Mouse (Mus musculus) heart, adult 2 months (tissue): ENCODE measurements at regions not wholly inside any gene's neighbourhood (a gene's known extent, or its start where the extent isn't known, plus 50 kb on each side); places are given as distances from the start of the nearest gene placed in this dataset.
A peak's percentile ranks its signal among the peaks of the same experiment; 100 is the strongest.

Experiments used
- DNase-seq, 2 experiments: peaks; one replicate each; pipeline ENCODE4 v3.0.0; 2021
- H3K27ac ChIP-seq: fragments of 200-600 bp; 2 replicates; pipeline ENCODE4 v1.8.1; 2022
- H3K27me3 ChIP-seq: fragments of 200-500 bp; 2 replicates; pipeline ENCODE4 v1.6.1; 2012; ENCODE audit warnings: mild to moderate bottlenecking, low read length, inconsistent platforms, mixed read lengths; ENCODE audit not compliant: control insufficient read depth, insufficient read depth
- H3K36me3 ChIP-seq: fragments of 200-500 bp; 2 replicates; pipeline ENCODE4 v1.6.1; 2012; ENCODE audit warnings: low read length, inconsistent platforms; ENCODE audit not compliant: control insufficient read depth, insufficient read depth
- H3K4me1 ChIP-seq: fragments of 200-500 bp; 2 replicates; pipeline ENCODE4 v1.6.1; 2011; ENCODE audit warnings: low read length; ENCODE audit not compliant: control insufficient read depth, insufficient read depth
- H3K4me3 ChIP-seq: fragments of 200-600 bp; 2 replicates; pipeline ENCODE4 v1.8.1; 2022
- H3K79me2 ChIP-seq: fragments of 200-500 bp; replicated peaks from 2 replicates; pipeline ENCODE4 v1.6.1; 2012; ENCODE audit warnings: mild to moderate bottlenecking, inconsistent platforms, low read length, moderate library complexity, mixed read lengths; ENCODE audit not compliant: control insufficient read depth, insufficient read depth
- H3K9ac ChIP-seq: fragments of 200-500 bp; 2 replicates; pipeline ENCODE4 v1.6.1; 2012; ENCODE audit warnings: low read depth, mild to moderate bottlenecking, control low read depth, inconsistent platforms, low read length, mixed read lengths
- CTCF ChIP-seq: fragments of 200-600 bp; IDR thresholded peaks from 2 replicates; pipeline ENCODE4 v1.8.1; 2022; ENCODE audit warnings: antibody characterized with exemption, mild to moderate bottlenecking, moderate library complexity
- EP300 ChIP-seq: fragments of 200-500 bp; IDR thresholded peaks from 2 replicates; pipeline ENCODE4 v1.6.1; 2011; ENCODE audit warnings: low read depth, low read length, control low read depth; ENCODE audit not compliant: insufficient read depth
- POLR2A ChIP-seq: fragments of 200-500 bp; IDR thresholded peaks from 2 replicates; pipeline ENCODE4 v1.6.1; 2011; ENCODE audit warnings: mild to moderate bottlenecking, low read depth, low read length, control low read depth; ENCODE audit not compliant: insufficient read depth
- WGBS: fragments of 180-500 bp; shearing (Covaris S2); methylation state at CpG from one replicate; pipeline ENCODE4 v1.1.7; 2018; 5-methylcytosine and 5-hydroxymethylcytosine counted together
- intact Hi-C: fragments of 180-260 bp; cut with DNase I; formaldehyde crosslinking; loops from one replicate; pipeline ENCODE4 v1.15.1; 2025

DNA sequence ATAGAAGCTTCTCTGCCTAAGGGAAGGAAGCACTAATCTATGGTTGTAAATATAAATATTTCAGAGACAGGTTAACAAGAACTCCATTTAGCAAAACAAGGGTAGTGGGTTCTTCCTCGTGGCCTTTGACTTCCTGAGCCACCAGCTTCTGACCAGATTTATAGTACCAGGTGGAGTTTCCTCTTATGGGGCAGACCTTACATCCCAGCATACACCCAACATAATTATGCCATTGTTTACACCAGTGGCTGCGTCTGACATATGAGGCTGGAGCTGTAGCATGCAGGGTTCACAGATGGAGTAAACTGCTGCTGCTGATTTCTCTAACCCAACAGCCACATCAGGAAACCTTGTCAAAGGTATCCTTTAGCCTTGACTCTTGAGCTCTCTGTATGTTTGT, 75.5 kb downstream of the Trib2 start:
- Histone ChIP-seq H3K79me2 (no peaks in the 10 kb centered on the region), H3K27me3 (no peaks in the 10 kb centered on the region), H3K4me3 (no peak overlapping the region), H3K27ac (no peak overlapping the region), H3K9ac (no peak overlapping the region), H3K36me3 (no peaks in the 10 kb centered on the region; the same call in 1 of the 2 replicates), H3K4me1 (peaks cover 5% of the 10 kb centered on the region)
- intact Hi-C loops, result loop anchor here (5.0 kb wide), 1 partner anchor 36 kb away; no protein-coding TSS in a partner anchor
- DNase-seq, result no peak
- 61% methylated on average over 2 of the region's 2 CpGs for WGBS
- no peak for TF ChIP-seq EP300
- TF ChIP-seq CTCF, result no peak
- TF ChIP-seq POLR2A, result no peak

DNA sequence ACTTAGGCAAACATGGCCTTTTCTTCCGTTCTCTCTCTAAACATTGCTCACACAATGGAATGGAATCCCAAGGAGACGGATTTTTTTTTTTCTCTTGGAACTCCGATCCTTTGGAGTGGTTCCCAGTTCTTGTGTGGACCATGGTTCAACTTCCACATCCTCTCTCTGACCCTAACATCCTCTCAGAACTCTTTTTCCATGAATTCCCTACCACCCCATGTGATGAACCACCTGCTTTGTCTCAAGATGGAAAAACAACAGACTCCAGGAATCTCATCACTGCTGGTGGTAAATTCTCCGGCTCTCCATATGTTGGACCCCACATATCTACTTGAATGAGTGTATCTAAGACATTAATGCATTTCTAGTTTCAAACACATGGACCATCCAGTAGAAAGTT, 77.7 kb downstream of the Trib2 start:
- TF ChIP-seq POLR2A (no peak), EP300 (0 out of 2 replicates have a peak, but pooled peaks have one; percentile 22)
- peak in 1 of 2 experiments; percentile 23 for DNase-seq
- no peaks in the 10 kb centered on the region for H3K27me3 ChIP-seq
- no peak overlapping the region for H3K9ac ChIP-seq
- no peaks in the 10 kb centered on the region; the same call in none of the 2 replicates for H3K4me1 ChIP-seq
- H3K79me2 ChIP-seq, result no peaks in the 10 kb centered on the region
- WGBS, result 38% methylated on average over 4 of the region's 4 CpGs
- no peak overlapping the region for H3K4me3 ChIP-seq
- intact Hi-C loops, result loop anchor here (2.0 kb wide), 1 partner anchor 62 kb away; no protein-coding TSS in a partner anchor
- peak overlapping the region; percentile 77 for H3K27ac ChIP-seq
- H3K36me3 ChIP-seq, result no peaks in the 10 kb centered on the region; the same call in 1 of the 2 replicates

GRCm38 (mm10) chr12:15731261-15731660, 85.5 kb downstream of the Trib2 start:
- Histone ChIP-seq H3K79me2 (no peaks in the 10 kb centered on the region), H3K27me3 (no peaks in the 10 kb centered on the region), H3K27ac (peak overlapping the region; percentile 47), H3K4me3 (no peak overlapping the region), H3K4me1 (peaks cover 4% of the 10 kb centered on the region), H3K9ac (no peak overlapping the region), H3K36me3 (peaks cover 11% of the 10 kb centered on the region)
- peak in 1 of 2 experiments; percentile 36 for DNase-seq
- intact Hi-C loops, result no loop called here
- TF ChIP-seq EP300, result no peak
- TF ChIP-seq POLR2A, result no peak
- 30% methylated on average over 3 of the region's 3 CpGs for WGBS

DNA sequence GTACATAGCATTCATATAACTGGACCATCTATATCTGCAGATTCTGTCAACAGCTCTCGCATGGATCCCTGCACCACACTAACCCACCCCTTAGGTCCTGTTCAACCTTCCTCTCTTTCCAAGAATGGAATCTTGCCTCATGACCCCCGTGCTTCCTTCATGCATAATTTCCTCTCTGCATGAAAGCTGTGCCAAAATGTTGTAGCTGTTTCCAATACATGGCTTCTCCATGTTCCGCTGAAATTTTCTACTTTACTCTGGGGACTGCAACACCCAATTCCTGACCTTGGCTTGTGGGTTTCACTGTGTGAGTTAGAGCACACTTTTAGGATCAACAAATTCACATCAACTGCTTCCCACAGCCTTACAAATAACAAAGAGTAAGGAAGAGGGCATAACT, 87.0 kb downstream of the Trib2 start:
- Histone ChIP-seq H3K27me3 (no peaks in the 10 kb centered on the region), H3K9ac (no peak overlapping the region), H3K36me3 (peaks cover 11% of the 10 kb centered on the region), H3K4me1 (peaks cover 4% of the 10 kb centered on the region), H3K4me3 (no peak overlapping the region), H3K79me2 (no peaks in the 10 kb centered on the region), H3K27ac (peak overlapping the region; percentile 42)
- WGBS, result 39% methylated on average over 3 of the region's 3 CpGs
- DNase-seq, result peak in 1 of 2 experiments; percentile 37
- intact Hi-C loops, result no loop called here
- no peak for TF ChIP-seq CTCF
- no peak for TF ChIP-seq POLR2A
- no peak for TF ChIP-seq EP300

DNA sequence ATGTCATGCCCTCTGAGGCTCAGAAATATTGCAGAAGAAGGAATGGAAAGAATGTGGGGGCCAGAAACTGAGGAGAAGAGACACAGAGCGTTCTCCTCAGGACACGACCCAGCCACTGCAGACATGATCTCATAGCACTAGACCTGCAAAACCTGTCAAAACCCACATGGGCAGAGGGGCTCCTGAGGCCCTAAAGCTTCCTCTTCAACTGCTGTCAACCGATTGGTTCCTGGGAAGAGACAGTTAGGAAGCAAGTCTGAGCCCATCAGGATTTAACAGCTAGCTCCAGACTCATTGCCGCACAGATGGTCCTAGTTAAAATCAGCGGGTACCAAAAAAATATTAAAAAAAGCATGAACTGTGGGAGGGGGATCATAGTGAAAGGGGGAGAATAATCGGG, 93.2 kb downstream of the Trib2 start:
- no peak for DNase-seq
- no peaks in the 10 kb centered on the region for H3K27me3 ChIP-seq
- WGBS, result 87% methylated on average over 6 of the region's 6 CpGs
- no peak overlapping the region for H3K27ac ChIP-seq
- H3K79me2 ChIP-seq, result no peaks in the 10 kb centered on the region
- H3K9ac ChIP-seq, result no peak overlapping the region
- H3K4me1 ChIP-seq, result peaks cover 4% of the 10 kb centered on the region
- H3K36me3 ChIP-seq, result peaks cover 5% of the 10 kb centered on the region
- no peak for TF ChIP-seq CTCF
- no peak for TF ChIP-seq POLR2A
- TF ChIP-seq EP300, result no peak
- H3K4me3 ChIP-seq, result no peak overlapping the region
- intact Hi-C loops, result no loop called here

DNA sequence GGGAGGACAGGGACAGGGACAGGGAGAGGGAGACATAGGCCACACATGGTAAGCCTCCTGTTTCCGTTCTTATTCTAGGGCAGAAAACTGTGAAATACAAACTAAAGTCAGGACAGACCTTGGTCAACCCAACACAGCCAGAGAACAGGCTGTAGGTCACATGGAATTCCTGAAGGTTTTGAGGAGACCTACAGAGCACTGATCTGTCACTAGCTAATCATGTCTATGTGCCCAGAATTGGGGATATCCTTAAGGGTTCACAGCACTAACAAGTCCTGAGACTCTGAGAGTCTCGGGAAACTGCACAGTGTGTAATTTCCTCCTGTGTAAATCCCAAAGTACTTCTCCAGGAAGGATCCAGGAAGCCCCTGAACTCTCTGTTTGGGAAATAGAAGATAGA, 94.6 kb downstream of the Trib2 start:
- H3K79me2 ChIP-seq, result no peaks in the 10 kb centered on the region
- whole genome bisulfite sequencing, result 51% methylated on average over 2 of the region's 2 CpGs
- H3K36me3 ChIP-seq, result peaks cover 14% of the 10 kb centered on the region
- no peak overlapping the region for H3K9ac ChIP-seq
- H3K4me3 ChIP-seq, result no peak overlapping the region
- peaks cover 13% of the 10 kb centered on the region for H3K4me1 ChIP-seq
- H3K27me3 ChIP-seq, result no peaks in the 10 kb centered on the region
- DNase-seq, result no peak
- no peak for TF ChIP-seq EP300
- TF ChIP-seq CTCF, result no peak
- TF ChIP-seq POLR2A, result no peak
- peak overlapping the region; percentile 67 for H3K27ac ChIP-seq
- intact Hi-C loops, result no loop called here
